ENCODE assay signal across 11 mouse cellular contexts in genomic region chr2:120158016-120158415, GRCm38 (mm10). TPM values are rescaled to one million over a fixed set of nuclear protein-coding genes. Genes with fewer than 3 reads are reported as not detected.
DNase-seq lines count a peak whose midpoint lies in the region; ATAC-seq and TF ChIP-seq lines count a peak whose summit lies in the region.
"Had no signal": no experiment of that assay in that cellular context is flagged by ENCODE, and none has a peak within 500 bp of the region (broad histone marks: within the 10 kb centered on the region; RNA-seq: fewer than 3 reads in every experiment).

No protein-coding gene starts in this region.

- TF ChIP-seq RAD21 in MEL (IDR thresholded peaks at IDR 0.05; ENCODE audit: low read depth, low read length) = no peak

- ATAC-seq in liver, embryonic 12.5 days = no peak
- peak; percentile 30; the same call in 1 of the 2 replicates for ATAC-seq in monocyte, adult 5-6 weeks (replicated peaks; ENCODE audit: insufficient number of reproducible peaks, low FRiP score, low TSS enrichment, poor library complexity, severe bottlenecking)
- ATAC-seq: forebrain, embryonic 13.5 days had no signal

- no peaks in the 10 kb centered on the region for H3K27me3 ChIP-seq in liver, adult 2 months (ENCODE audit: control insufficient read depth, insufficient read depth, low read length)
- no peaks in the 10 kb centered on the region for H3K27me3 ChIP-seq in liver, embryonic 12.5 days (replicated peaks)
- H3K27me3 ChIP-seq in MEL (ENCODE audit: control insufficient read depth in 1 of 2, insufficient read depth in 2 of 2, low read length in 2 of 2) = no peaks in the 10 kb centered on the region
- peaks cover 18% of the 10 kb centered on the region for H3K27me3 ChIP-seq in embryonic facial prominence, embryonic 10.5 days (replicated peaks; ENCODE audit: low read depth, poor library complexity, severe bottlenecking)
- H3K27me3 ChIP-seq: heart, embryonic 12.5 days had no signal

- peaks cover 1% of the 10 kb centered on the region; the same call in 1 of the 2 replicates for H3K4me1 ChIP-seq in liver, adult 2 months (ENCODE audit: control insufficient read depth, insufficient read depth, low read length)
- H3K4me1 ChIP-seq in liver, embryonic 12.5 days = peaks cover 20% of the 10 kb centered on the region
- H3K4me1 ChIP-seq in MEL (ENCODE audit: control insufficient read depth in 1 of 2, insufficient read depth in 2 of 2, low read length in 2 of 2) = peaks cover 0 to 5% of the 10 kb centered on the region in 2 experiments; a peak in 2 of 4 replicates
- peaks cover 17% of the 10 kb centered on the region for H3K4me1 ChIP-seq in embryonic facial prominence, embryonic 10.5 days

- no peak overlapping the region for H3K4me2 ChIP-seq in liver, embryonic 12.5 days
- H3K4me2 ChIP-seq: forebrain, embryonic 13.5 days; heart, embryonic 12.5 days had no signal

- no peak overlapping the region for H3K4me3 ChIP-seq in liver, adult 2 months (ENCODE audit: insufficient read depth, low read depth, low read length)
- H3K4me3 ChIP-seq in liver, embryonic 12.5 days = no peak overlapping the region
- no peak overlapping the region for H3K4me3 ChIP-seq in MEL (ENCODE audit: control insufficient read depth in 1 of 2, insufficient read depth in 1 of 2, low read depth in 2 of 2, low read length in 2 of 2)
- no peak overlapping the region for H3K4me3 ChIP-seq in embryonic facial prominence, embryonic 10.5 days
- H3K4me3 ChIP-seq: forebrain, embryonic 13.5 days; heart, embryonic 12.5 days had no signal

- peak; percentile 19 for DNase-seq in adrenal gland, adult 2 months
- no peak for DNase-seq in adrenal gland, adult (ENCODE audit: inconsistent age in 2 of 2, low spot score in 1 of 2)
- DNase-seq in liver, adult 2 months (ENCODE audit: extremely low read depth, low read depth, low spot score) = peak; percentile 16
- DNase-seq in MEL (ENCODE audit: low read depth, low spot score) = peak; percentile 74
- DNase-seq in right cerebral cortex, postnatal 25 days = no peak
- DNase-seq in embryonic facial prominence, embryonic 10.5 days (ENCODE audit: low spot score) = no peak
- DNase-seq: kidney, adult 18-20 months had no signal

- no peak for TF ChIP-seq POLR2A in liver, adult 2 months (IDR thresholded peaks at IDR 0.05; ENCODE audit: extremely low read depth, insufficient read depth, low read length)
- TF ChIP-seq POLR2A in MEL (IDR thresholded peaks at IDR 0.05; ENCODE audit: control insufficient read depth in 1 of 2, insufficient read depth in 1 of 2, low read depth in 1 of 2, low read length in 2 of 2, poor library complexity in 1 of 2) = no peak

- 43% methylated on average over 5 of the region's 5 CpGs for WGBS in liver, adult 2 months
- WGBS in liver, embryonic 12.5 days (ENCODE audit: insufficient replicate concordance) = 35% methylated on average over 5 of the region's 5 CpGs
- WGBS in embryonic facial prominence, embryonic 10.5 days = 57% methylated on average over 5 of the region's 5 CpGs

- TF ChIP-seq CTCF in liver, adult 2 months (IDR thresholded peaks at IDR 0.05; ENCODE audit: low read depth, low read length) = peak; percentile 14; the same call in 1 of the 2 replicates
- TF ChIP-seq CTCF in MEL (IDR thresholded peaks at IDR 0.05 in 2 of 3, conservative IDR thresholded peaks at IDR 0.05 in 1 of 3; ENCODE audit: control insufficient read depth in 1 of 3, insufficient read depth in 1 of 3, low read depth in 2 of 3, low read length in 3 of 3, poor library complexity in 1 of 3, severe bottlenecking in 1 of 3) = peak; percentile 20 to 56 (median 31); a peak in 4 of 6 replicates

- H3K36me3 ChIP-seq in liver, adult 2 months (ENCODE audit: control insufficient read depth, insufficient read depth, low read length) = no peaks in the 10 kb centered on the region
- H3K36me3 ChIP-seq in liver, embryonic 12.5 days = no peaks in the 10 kb centered on the region
- H3K36me3 ChIP-seq in MEL (ENCODE audit: control insufficient read depth in 1 of 2, insufficient read depth in 2 of 2, low read length in 2 of 2) = peaks cover 0 to 8% of the 10 kb centered on the region in 2 experiments; a peak in 2 of 4 replicates
- H3K36me3 ChIP-seq in embryonic facial prominence, embryonic 10.5 days (replicated peaks) = no peaks in the 10 kb centered on the region
- H3K36me3 ChIP-seq: heart, embryonic 12.5 days had no signal

- no peaks in the 10 kb centered on the region for H3K79me2 ChIP-seq in liver, adult 2 months (ENCODE audit: control insufficient read depth, insufficient read depth, low read length)
- H3K79me2 ChIP-seq in MEL (ENCODE audit: control insufficient read depth, insufficient read depth, low read length, poor library complexity) = peaks cover 8% of the 10 kb centered on the region

- H3K9ac ChIP-seq in liver, adult 2 months (ENCODE audit: low read depth, low read length) = no peak overlapping the region
- no peak overlapping the region for H3K9ac ChIP-seq in liver, embryonic 12.5 days
- H3K9ac ChIP-seq in MEL (ENCODE audit: control insufficient read depth, low read depth, low read length, poor library complexity, severe bottlenecking) = no peak overlapping the region
- H3K9ac ChIP-seq: forebrain, embryonic 13.5 days; heart, embryonic 12.5 days had no signal

- H3K27ac ChIP-seq in liver, adult 2 months (replicated peaks; ENCODE audit: insufficient read depth, low read depth, low read length) = no peak overlapping the region
- H3K27ac ChIP-seq in liver, embryonic 12.5 days = no peak overlapping the region
- no peak overlapping the region for H3K27ac ChIP-seq in MEL (ENCODE audit: control insufficient read depth, low read depth, low read length)
- H3K27ac ChIP-seq in embryonic facial prominence, embryonic 10.5 days (replicated peaks) = no peak overlapping the region
- H3K27ac ChIP-seq: forebrain, embryonic 13.5 days had no signal

- TF ChIP-seq EP300 in MEL (IDR thresholded peaks at IDR 0.05; ENCODE audit: low read depth in 1 of 2, low read length in 2 of 2) = no peak

- H3K9me3 ChIP-seq in liver, embryonic 12.5 days (replicated peaks) = no peaks in the 10 kb centered on the region
- H3K9me3 ChIP-seq in MEL (replicated peaks; ENCODE audit: insufficient read depth, low read length) = no peaks in the 10 kb centered on the region
- H3K9me3 ChIP-seq in embryonic facial prominence, embryonic 10.5 days = 0 out of 2 replicates have a peak, but pooled peaks cover 2% of the 10 kb centered on the region
- H3K9me3 ChIP-seq: forebrain, embryonic 13.5 days had no signal

TF ChIP-seq in MEL, 35 proteins besides CTCF, POLR2A, EP300 and RAD21:
- peak; percentile 42; the same call in 1 of the 2 replicates for TF ChIP-seq MAX (IDR thresholded peaks at IDR 0.05; ENCODE audit: low read length)
- no peak for TF ChIP-seq USF1 (IDR thresholded peaks at IDR 0.05; ENCODE audit: low read depth, low read length)
- TF ChIP-seq SIN3A (IDR thresholded peaks at IDR 0.05; ENCODE audit: low read length) = 0 out of 2 replicates have a peak, but pooled peaks have one; percentile 39
- no peak for TF ChIP-seq USF2 (IDR thresholded peaks at IDR 0.05; ENCODE audit: borderline replicate concordance in 1 of 2, insufficient read depth in 1 of 2, low read depth in 1 of 2, low read length in 2 of 2)
- TF ChIP-seq MAZ (IDR thresholded peaks at IDR 0.05; ENCODE audit: low read depth, low read length) = no peak
- TF ChIP-seq NELFE (IDR thresholded peaks at IDR 0.05; ENCODE audit: low read depth, low read length) = no peak

RNA-seq across cellular contexts. Expression of gene Ehd4, which starts 3.6 kb away (rescaled TPM):
- total RNA-seq in adrenal gland, adult 2 months (2021) = 10 to 100 TPM; 39.1 to 65.2 TPM
- polyA plus RNA-seq in adrenal gland, adult 2 months (2012; rRNA removed) = 19.1 and 25.4 TPM in 2 replicates
- 5.4 and 7.4 TPM in 2 replicates for total RNA-seq in liver, adult 2 months (2014; rRNA removed)
- 2.7 and 2.9 TPM in 2 replicates for polyA plus RNA-seq in liver, adult 2 months (2012; rRNA removed)
- polyA plus RNA-seq in liver, embryonic 12.5 days (2016; fragmentation: Nextera tagmentation; extraction: Ambion mirVana) = 27.2 and 28.7 TPM in 2 replicates
- total RNA-seq in MEL (2012; rRNA removed) = 14.1 and 15.8 TPM in 2 replicates
- 10 to 100 TPM in 1 of 2 experiments, not detected in 1; 35.5 TPM for polyA plus RNA-seq in MEL (2012; ENCODE audit: insufficient read depth in 1 of 2, insufficient read length in 2 of 2, low read depth in 1 of 2, low replicate concordance in 2 of 2, missing spikeins in 1 of 2)
- 102 to 129 TPM (median 116 TPM) in 3 replicates for total RNA-seq in monocyte, adult 5-6 weeks (2017)
- 25.9 and 26.3 TPM in 2 replicates for polyA plus RNA-seq in embryonic facial prominence, embryonic 10.5 days (2016; fragmentation: Nextera tagmentation; extraction: Ambion mirVana)

Comparison
In these comparisons a context has a peak if more than half of its experiments do, and no peak if none do; other contexts are left out.
1. DNase-seq: peak in adrenal gland, adult 2 months (single experiment), liver, adult 2 months (single experiment) and MEL (single experiment); none in adrenal gland, adult (0 of 2), right cerebral cortex, postnatal 25 days (single experiment) and embryonic facial prominence, embryonic 10.5 days (single experiment).